Mouse (Mus musculus): ENCODE data around the gene Gm20388. TPM values are rescaled to one million over a fixed set of nuclear protein-coding genes. Genes with fewer than 3 reads are reported as not detected.

The Gm20388 gene
- polyA plus RNA-seq, 1 experiment = 59.3 TPM

DNA sequence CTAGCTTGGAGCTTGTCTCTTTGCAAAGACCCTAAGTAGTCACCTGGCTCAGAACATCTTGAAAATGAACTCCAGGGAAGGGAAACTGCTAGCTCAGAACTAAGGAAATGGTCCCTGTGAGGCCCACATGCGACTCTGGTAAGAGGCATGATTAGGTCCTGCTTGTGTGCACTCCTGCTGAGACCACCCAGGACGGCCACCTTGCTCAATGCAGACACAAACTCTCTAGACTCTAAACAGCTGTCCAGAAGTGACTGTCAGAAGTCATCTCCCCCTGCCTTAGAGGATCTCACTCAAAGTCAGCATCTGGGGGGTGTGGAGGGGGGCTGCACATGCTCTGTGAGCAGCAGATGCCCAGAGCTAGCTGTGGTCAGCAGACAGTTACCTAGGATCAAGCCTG lies 1093.0 kb downstream of the Gm20388 start:
- TF ChIP-seq POLR2A (IDR thresholded peaks at IDR 0.05; ENCODE audit: borderline replicate concordance, extremely low read depth, insufficient read depth, insufficient read length, poor library complexity, severe bottlenecking) (no peak), CTCF (IDR thresholded peaks at IDR 0.05; ENCODE audit: borderline replicate concordance, extremely low read depth, insufficient read depth, insufficient read length) (no peak)
- DNase-seq (ENCODE audit: low read depth) = no peak

DNA sequence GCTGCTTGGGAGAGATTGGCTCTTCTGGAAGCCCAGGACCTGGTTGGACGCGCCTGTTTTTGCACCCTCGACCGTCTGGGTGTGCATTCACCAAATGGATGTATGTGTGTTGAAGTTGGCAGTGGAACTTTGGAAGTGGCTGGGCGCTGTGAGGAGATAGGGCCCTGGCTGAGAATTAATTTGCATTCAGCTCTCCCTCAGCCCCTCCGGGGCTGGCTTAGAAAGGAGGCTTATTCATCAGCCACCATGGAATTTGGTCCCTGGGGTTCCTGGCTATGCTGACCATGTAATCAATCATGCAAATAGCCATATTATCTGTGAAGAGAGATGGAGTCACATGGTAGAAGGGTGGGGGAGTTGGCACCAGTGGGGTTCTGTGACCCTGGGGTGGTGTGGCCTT lies 1102.7 kb downstream of the Gm20388 start:
- DNase-seq (ENCODE audit: low read depth) = peak; percentile 29
- no peak for TF ChIP-seq CTCF (IDR thresholded peaks at IDR 0.05; ENCODE audit: borderline replicate concordance, extremely low read depth, insufficient read depth, insufficient read length)
- no peak for TF ChIP-seq POLR2A (IDR thresholded peaks at IDR 0.05; ENCODE audit: borderline replicate concordance, extremely low read depth, insufficient read depth, insufficient read length, poor library complexity, severe bottlenecking)

DNA sequence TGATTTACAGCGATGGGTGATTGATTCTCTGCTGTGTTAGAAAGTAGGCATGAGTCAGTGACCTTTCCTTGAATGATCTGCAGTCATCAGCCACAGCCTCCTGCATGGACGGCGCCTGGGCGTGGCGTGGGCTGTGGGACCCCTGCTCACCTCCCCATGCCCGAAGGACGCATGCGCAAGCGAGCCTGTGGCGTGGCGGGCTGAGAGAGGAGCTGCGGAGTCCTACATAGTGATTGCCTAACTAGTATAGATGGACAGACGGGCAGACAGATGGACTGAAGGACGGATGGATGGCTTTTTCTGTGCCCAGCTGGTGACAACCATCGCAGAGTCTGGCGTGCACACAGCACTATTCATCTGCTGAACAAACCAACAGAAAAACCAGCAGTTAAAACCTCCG lies 1106.0 kb downstream of the Gm20388 start:
- TF ChIP-seq POLR2A (IDR thresholded peaks at IDR 0.05; ENCODE audit: borderline replicate concordance, extremely low read depth, insufficient read depth, insufficient read length, poor library complexity, severe bottlenecking) = no peak
- TF ChIP-seq CTCF (IDR thresholded peaks at IDR 0.05; ENCODE audit: borderline replicate concordance, extremely low read depth, insufficient read depth, insufficient read length) = no peak
- no peak for DNase-seq (ENCODE audit: low read depth)

DNA sequence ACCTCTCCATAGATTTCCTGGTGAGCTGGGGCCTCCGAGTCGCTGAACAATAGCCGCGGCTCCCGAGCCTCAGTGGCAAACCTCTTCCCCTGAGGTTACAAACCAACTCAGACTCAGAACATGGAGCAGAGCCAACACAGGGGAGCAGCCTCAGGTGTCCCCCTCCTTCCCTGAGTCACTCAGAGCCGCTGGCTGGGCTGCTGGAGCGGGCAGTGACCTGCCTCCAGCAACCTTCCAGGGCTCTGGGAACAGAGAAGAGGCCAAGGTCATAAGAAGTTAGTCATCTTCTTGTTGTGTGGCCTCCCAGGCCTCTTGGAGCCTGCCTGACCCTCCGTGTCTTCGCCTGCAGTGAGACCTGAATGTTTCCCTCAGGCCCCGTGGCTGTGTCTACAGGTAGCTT lies 1107.6 kb downstream of the Gm20388 start:
- no peak for DNase-seq (ENCODE audit: low read depth)
- TF ChIP-seq CTCF (IDR thresholded peaks at IDR 0.05; ENCODE audit: borderline replicate concordance, extremely low read depth, insufficient read depth, insufficient read length) = no peak
- no peak for TF ChIP-seq POLR2A (IDR thresholded peaks at IDR 0.05; ENCODE audit: borderline replicate concordance, extremely low read depth, insufficient read depth, insufficient read length, poor library complexity, severe bottlenecking)

DNA sequence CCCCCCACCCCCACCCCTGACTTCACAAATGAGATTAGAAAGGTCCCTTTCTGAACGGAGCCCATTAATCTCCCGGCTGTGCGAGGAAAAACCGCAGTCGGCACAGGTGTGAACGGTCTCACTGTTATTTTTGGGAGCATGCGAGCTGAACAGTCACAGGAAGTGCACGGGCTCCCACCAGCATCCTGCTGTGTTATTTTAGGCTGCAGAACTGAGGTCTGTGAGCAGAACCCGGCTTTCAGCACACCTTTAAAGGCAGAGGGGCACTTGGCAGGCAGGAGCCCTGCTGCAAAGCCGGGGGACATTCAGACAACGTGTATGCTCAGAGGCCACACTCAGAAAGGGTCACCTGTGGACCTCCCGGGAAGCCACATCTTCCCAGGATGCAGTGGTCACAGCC lies 1110.8 kb downstream of the Gm20388 start:
- DNase-seq (ENCODE audit: low read depth) = no peak
- no peak for TF ChIP-seq CTCF (IDR thresholded peaks at IDR 0.05; ENCODE audit: borderline replicate concordance, extremely low read depth, insufficient read depth, insufficient read length)
- TF ChIP-seq POLR2A (IDR thresholded peaks at IDR 0.05; ENCODE audit: borderline replicate concordance, extremely low read depth, insufficient read depth, insufficient read length, poor library complexity, severe bottlenecking) = no peak

DNA sequence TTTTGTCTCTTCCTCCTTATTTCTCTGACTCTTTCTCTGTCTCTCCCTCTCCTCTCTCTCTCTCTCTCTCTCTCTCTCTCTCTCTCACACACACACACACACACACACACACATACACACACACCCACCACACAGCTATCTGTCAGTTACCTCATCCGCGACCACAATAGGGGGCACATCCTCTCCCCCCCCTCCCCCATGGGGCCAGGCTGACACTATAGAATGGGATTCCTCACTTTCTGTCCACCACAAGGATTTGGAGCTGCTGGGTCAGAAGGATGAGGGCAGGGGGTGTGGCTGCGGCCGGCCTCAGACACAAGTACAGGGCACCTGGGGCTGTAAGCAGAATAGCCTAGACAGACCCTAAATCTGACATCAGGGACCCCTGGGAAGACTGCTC lies 1112.4 kb downstream of the Gm20388 start:
- no peak for TF ChIP-seq POLR2A (IDR thresholded peaks at IDR 0.05; ENCODE audit: borderline replicate concordance, extremely low read depth, insufficient read depth, insufficient read length, poor library complexity, severe bottlenecking)
- no peak for TF ChIP-seq CTCF (IDR thresholded peaks at IDR 0.05; ENCODE audit: borderline replicate concordance, extremely low read depth, insufficient read depth, insufficient read length)
- no peak for DNase-seq (ENCODE audit: low read depth)

DNA sequence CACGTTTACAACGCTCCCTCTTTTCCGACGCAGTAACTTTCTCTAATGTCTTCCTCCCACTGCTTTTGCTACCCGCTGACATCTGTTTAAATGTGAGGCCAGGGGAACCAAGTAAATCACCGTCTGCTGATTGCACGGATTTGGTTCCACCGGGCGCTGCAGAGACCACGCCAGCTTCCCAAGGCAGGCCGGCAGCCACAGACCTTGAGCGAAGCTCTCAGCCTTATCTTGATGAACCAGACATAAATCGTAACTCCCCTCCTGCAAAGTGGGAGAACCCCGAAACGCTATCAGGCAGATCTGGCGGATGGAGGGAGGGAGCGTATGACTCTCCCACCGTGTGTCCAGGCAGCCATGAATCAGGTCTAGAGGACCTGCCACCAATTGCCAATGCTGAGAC lies 1113.1 kb downstream of the Gm20388 start:
- TF ChIP-seq CTCF (IDR thresholded peaks at IDR 0.05; ENCODE audit: borderline replicate concordance, extremely low read depth, insufficient read depth, insufficient read length) (no peak), POLR2A (IDR thresholded peaks at IDR 0.05; ENCODE audit: borderline replicate concordance, extremely low read depth, insufficient read depth, insufficient read length, poor library complexity, severe bottlenecking) (no peak)
- no peak for DNase-seq (ENCODE audit: low read depth)

DNA sequence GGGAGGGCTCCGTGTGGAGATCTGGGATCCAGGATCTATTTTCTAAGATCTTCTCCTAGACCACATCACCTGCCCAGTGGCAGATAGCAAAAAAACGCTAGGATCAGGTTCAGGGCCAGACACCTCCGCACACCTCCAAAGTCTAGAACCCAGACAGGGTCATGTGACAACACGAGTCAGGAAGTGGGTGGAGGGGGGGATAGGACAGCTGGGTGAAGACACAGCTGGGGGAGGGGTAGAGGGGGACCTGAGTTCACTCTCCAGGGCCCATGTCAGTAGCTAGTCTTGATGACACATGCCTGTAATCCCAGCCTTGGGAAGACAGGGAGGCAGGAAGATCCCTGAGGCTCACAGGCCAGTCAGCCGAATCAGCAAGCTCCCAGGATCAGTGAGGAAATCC lies 1114.8 kb downstream of the Gm20388 start:
- no peak for DNase-seq (ENCODE audit: low read depth)
- TF ChIP-seq POLR2A (IDR thresholded peaks at IDR 0.05; ENCODE audit: borderline replicate concordance, extremely low read depth, insufficient read depth, insufficient read length, poor library complexity, severe bottlenecking) = no peak
- no peak for TF ChIP-seq CTCF (IDR thresholded peaks at IDR 0.05; ENCODE audit: borderline replicate concordance, extremely low read depth, insufficient read depth, insufficient read length)

DNA sequence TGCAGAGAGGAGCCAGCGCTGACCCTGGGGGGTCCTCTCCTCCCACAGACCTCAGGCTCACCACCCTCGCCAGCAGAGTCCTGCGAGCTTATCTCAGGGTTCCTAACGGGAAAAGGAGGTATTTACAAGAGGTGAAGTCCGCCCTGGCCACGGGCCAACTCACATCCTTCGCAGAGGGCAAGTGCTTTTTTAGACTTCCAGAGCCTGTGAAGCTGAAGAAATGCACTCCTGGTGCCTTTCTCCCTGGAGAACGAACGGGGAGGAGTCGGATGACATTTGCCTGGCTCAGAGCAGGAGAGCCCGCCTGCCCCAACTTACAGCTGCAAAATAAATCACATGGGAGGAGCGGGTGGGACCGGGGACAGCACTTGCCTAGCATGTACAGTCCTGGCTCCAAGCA lies 1117.1 kb downstream of the Gm20388 start:
- TF ChIP-seq POLR2A (IDR thresholded peaks at IDR 0.05; ENCODE audit: borderline replicate concordance, extremely low read depth, insufficient read depth, insufficient read length, poor library complexity, severe bottlenecking) = no peak
- TF ChIP-seq CTCF (IDR thresholded peaks at IDR 0.05; ENCODE audit: borderline replicate concordance, extremely low read depth, insufficient read depth, insufficient read length) = no peak
- DNase-seq (ENCODE audit: low read depth) = peak; percentile 44

DNA sequence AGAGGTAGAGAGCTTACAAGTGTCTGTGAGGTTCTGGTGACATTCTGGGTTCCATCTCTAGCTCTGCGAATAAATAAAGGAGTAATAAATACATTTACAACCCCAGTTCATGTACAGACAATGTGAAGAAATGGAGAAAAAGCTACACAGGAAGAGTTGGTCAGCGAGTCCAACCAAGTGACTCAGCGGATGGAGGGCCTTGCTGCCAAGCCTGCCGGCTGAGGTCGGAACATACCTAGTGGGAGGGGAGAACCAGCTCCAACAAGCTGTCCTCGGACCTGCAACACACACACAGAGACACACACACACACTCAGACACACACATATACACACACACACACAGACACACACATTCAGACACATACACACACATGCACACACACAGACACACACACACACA lies 1118.4 kb downstream of the Gm20388 start:
- TF ChIP-seq CTCF (IDR thresholded peaks at IDR 0.05; ENCODE audit: borderline replicate concordance, extremely low read depth, insufficient read depth, insufficient read length) (no peak), POLR2A (IDR thresholded peaks at IDR 0.05; ENCODE audit: borderline replicate concordance, extremely low read depth, insufficient read depth, insufficient read length, poor library complexity, severe bottlenecking) (no peak)
- no peak for DNase-seq (ENCODE audit: low read depth)

DNA sequence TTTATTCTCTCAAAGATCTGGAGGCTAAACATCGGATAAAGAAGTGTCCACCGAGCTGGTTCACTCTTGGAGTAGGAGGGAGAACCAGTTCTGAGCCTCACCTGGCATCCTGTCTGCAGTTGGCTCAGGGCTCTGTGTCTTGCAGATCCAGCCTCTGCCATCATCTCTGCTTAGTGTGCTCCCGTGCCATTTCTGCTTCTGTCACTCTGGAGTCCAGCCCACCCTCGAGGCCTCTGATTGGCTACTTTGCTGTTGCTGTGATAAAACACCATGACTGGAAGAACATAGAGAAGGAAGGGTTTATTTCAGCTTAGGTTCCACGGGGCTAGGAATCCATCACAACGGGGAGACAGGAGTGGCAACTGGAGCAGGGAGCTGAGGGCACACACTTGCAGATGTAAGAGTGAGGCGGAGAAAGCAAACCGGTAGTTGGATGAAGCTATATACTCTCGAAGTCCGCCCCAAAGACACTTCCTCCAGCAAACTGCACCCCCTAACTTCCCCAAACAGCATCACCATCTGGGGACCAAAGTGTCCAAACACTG lies 1119.9 kb downstream of the Gm20388 start:
- no peak for TF ChIP-seq CTCF (IDR thresholded peaks at IDR 0.05; ENCODE audit: borderline replicate concordance, extremely low read depth, insufficient read depth, insufficient read length)
- no peak for TF ChIP-seq POLR2A (IDR thresholded peaks at IDR 0.05; ENCODE audit: borderline replicate concordance, extremely low read depth, insufficient read depth, insufficient read length, poor library complexity, severe bottlenecking)
- DNase-seq (ENCODE audit: low read depth) = peak; percentile 65

DNA sequence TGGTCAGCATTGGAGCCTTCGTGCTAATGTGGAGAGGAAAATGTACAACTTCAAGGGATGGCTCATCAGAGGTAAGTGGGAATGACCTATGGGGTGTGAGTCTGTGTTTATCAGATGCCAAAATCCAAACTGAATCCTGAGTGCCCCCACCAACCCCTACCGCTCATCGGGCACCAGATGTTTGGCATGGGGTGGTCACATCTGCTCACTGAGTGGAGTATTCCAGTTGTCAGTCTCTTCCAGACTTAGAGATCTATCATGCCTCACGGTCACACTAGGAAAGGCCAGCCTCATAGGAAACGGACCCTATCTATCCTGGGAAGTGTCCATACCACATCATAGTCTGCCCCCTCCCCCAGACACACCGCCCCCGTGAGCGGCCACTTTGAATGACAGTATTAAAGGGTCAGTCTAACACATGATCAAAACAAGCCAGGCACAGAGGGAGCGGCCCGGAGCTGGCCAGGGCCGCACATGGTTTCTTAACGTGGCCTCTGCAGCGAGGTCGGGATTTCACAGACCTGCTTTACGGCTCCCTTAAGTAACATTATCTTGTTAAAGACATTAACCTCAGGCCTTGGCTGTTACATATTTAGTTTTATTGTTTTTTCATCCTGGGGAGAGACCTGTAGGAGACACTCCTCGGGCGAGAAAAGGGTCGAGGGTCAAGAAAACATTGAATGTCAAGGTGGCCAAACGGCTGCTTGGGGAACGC lies 1122.8 kb downstream of the Gm20388 start:
- DNase-seq (ENCODE audit: low read depth) = no peak
- no peak for TF ChIP-seq POLR2A (IDR thresholded peaks at IDR 0.05; ENCODE audit: borderline replicate concordance, extremely low read depth, insufficient read depth, insufficient read length, poor library complexity, severe bottlenecking)
- no peak for TF ChIP-seq CTCF (IDR thresholded peaks at IDR 0.05; ENCODE audit: borderline replicate concordance, extremely low read depth, insufficient read depth, insufficient read length)

All from brain, embryonic 14.5 days (tissue).